Mouse (Mus musculus): ENCODE measurements around the gene P2ry1.

- TF ChIP-seq POLR2A (IDR thresholded peaks at IDR 0.05; ENCODE audit: borderline replicate concordance, insufficient read depth, low read length) (no peak), CTCF (IDR thresholded peaks at IDR 0.05; ENCODE audit: borderline replicate concordance, insufficient read depth, low read depth, low read length) (no peak)
These were observed 4.5 kb upstream of the P2ry1 start for GRCm38 (mm10) chr3:60998064-60998463.
